Mouse (Mus musculus) embryonic facial prominence, embryonic 11.5 days (tissue): ENCODE measurements around the gene Sct. TPM values are rescaled to one million over a fixed set of nuclear protein-coding genes. Genes with fewer than 3 reads are reported as not detected.

Experiments
- ATAC-seq: fragments of 200-750 bp; cut with Nextera tagmentation; replicated peaks from 2 replicates; pipeline ENCODE4 v1.8.0; 2017; ENCODE audit warnings: low read depth; ENCODE audit not compliant: insufficient number of reproducible peaks, low FRiP score, low TSS enrichment
- DNase-seq: peaks from one replicate; pipeline ENCODE4 v3.0.0-alpha.2; 2015; ENCODE audit warnings: low spot score
- H3K27ac ChIP-seq: fragments of 300-500 bp; sonication (generic); replicated peaks from 2 replicates; pipeline ENCODE4 v1.5.1; 2014; ENCODE audit warnings: mild to moderate bottlenecking, low read depth, low read length, control low read depth
- H3K27me3 ChIP-seq: fragments of 300-500 bp; sonication (generic); 2 replicates; pipeline ENCODE4 v1.6.1; 2014; ENCODE audit warnings: mild to moderate bottlenecking, low read length, moderate library complexity, mixed read lengths; ENCODE audit not compliant: control insufficient read depth, insufficient read depth
- H3K36me3 ChIP-seq: fragments of 300-500 bp; sonication (generic); replicated peaks from 2 replicates; pipeline ENCODE4 v1.6.1; 2014; ENCODE audit warnings: low read depth, mild to moderate bottlenecking, low read length, moderate library complexity, mixed read lengths; ENCODE audit not compliant: control insufficient read depth, insufficient read depth
- H3K4me1 ChIP-seq: fragments of 300-500 bp; sonication (generic); 2 replicates; pipeline ENCODE4 v1.6.1; 2014; ENCODE audit warnings: low read length, mixed read lengths; ENCODE audit not compliant: control insufficient read depth, insufficient read depth
- H3K4me2 ChIP-seq: fragments of 300-500 bp; sonication (generic); 2 replicates; pipeline ENCODE4 v1.6.1; 2014; ENCODE audit warnings: low read depth, mild to moderate bottlenecking, control low read depth, low read length, moderate library complexity
- H3K4me3 ChIP-seq: fragments of 300-500 bp; sonication (generic); 2 replicates; pipeline ENCODE4 v1.5.1; 2014; ENCODE audit warnings: low read depth, low read length, control low read depth
- H3K9ac ChIP-seq: fragments of 300-500 bp; sonication (generic); replicated peaks from 2 replicates; pipeline ENCODE4 v1.6.1; 2014; ENCODE audit warnings: mild to moderate bottlenecking, control low read depth, low read length
- H3K9me3 ChIP-seq: fragments of 300-500 bp; sonication (generic); replicated peaks from 2 replicates; pipeline ENCODE4 v1.6.1; 2016; ENCODE audit warnings: mild to moderate bottlenecking, low read length, inconsistent platforms, mixed read lengths; ENCODE audit not compliant: control insufficient read depth
- WGBS: fragments of 180-500 bp; shearing (Covaris S2); extraction: QIAGEN DNeasy Blood & Tissue Kit; methylation state at CpG from one replicate; pipeline ENCODE4 v1.1.7; 2014; 5-methylcytosine and 5-hydroxymethylcytosine counted together
- polyA plus RNA-seq: library from polyadenylated mRNA; unstranded; fragments of >200 nt; fragmentation: Nextera tagmentation; extraction: Ambion mirVana; gene quantifications from 2 replicates; pipeline ENCODE4 v1.2.1, GENCODE M21; 2014

Gene Sct
- polyA plus RNA-seq, 1 experiment from 2014 or later = 4.5 TPM

GRCm38 (mm10) chr7:141231111-141231510, 47.8 kb downstream of the Sct start:
- Histone ChIP-seq H3K27ac (no peak overlapping the region), H3K9ac (no peak overlapping the region), H3K27me3 (no peaks in the 10 kb centered on the region), H3K4me1 (no peaks in the 10 kb centered on the region), H3K36me3 (peaks cover 11% of the 10 kb centered on the region), H3K9me3 (no peaks in the 10 kb centered on the region), H3K4me3 (no peak overlapping the region), H3K4me2 (no peak overlapping the region)
- DNase-seq (no peak), ATAC-seq (no peak)
- WGBS = 86% methylated on average over 3 of the region's 3 CpGs

GRCm38 (mm10) chr7:141230570-141230969, 48.4 kb downstream of the Sct start:
- WGBS = 94% methylated on average over 4 of the region's 4 CpGs
- no peak overlapping the region for H3K4me2 ChIP-seq
- H3K27me3 ChIP-seq = no peaks in the 10 kb centered on the region
- ATAC-seq (no peak), DNase-seq (no peak)
- H3K4me1 ChIP-seq = no peaks in the 10 kb centered on the region
- no peak overlapping the region for H3K4me3 ChIP-seq
- H3K27ac ChIP-seq = no peak overlapping the region
- no peaks in the 10 kb centered on the region for H3K9me3 ChIP-seq
- H3K9ac ChIP-seq = no peak overlapping the region
- peaks cover 11% of the 10 kb centered on the region for H3K36me3 ChIP-seq

- H3K4me3 ChIP-seq = peak overlapping the region; percentile 100
- no peak overlapping the region for H3K27ac ChIP-seq
- peak overlapping the region; percentile 98 for H3K9ac ChIP-seq
- ATAC-seq = no peak
- WGBS = 50% methylated on average over 6 of the region's 6 CpGs
- no peaks in the 10 kb centered on the region for H3K4me1 ChIP-seq
- DNase-seq = no peak
- H3K9me3 ChIP-seq = no peaks in the 10 kb centered on the region
- peaks cover 11% of the 10 kb centered on the region for H3K36me3 ChIP-seq
- peak overlapping the region; percentile 89 for H3K4me2 ChIP-seq
- no peaks in the 10 kb centered on the region for H3K27me3 ChIP-seq
Measured at GRCm38 (mm10) chr7:141229702-141230101, 49.2 kb downstream of the Sct start.

Other genes starting within 250 kb of the Sct start
- 15.8 and 19.4 TPM in 2 replicates for gene B4galnt4, start 218.0 kb downstream of the Sct start, polyA plus RNA-seq
- 3.1 and 3.5 TPM in 2 replicates for gene Pkp3, start 200.9 kb downstream of the Sct start, polyA plus RNA-seq
- 1.6 and 1.8 TPM in 2 replicates for gene Sigirr, start 178.6 kb downstream of the Sct start, polyA plus RNA-seq
- gene Ano9, start 161.3 kb downstream of the Sct start, polyA plus RNA-seq = 1.2 and 1.3 TPM in 2 replicates
- 67.3 and 69.6 TPM in 2 replicates for gene Ptdss2, start 156.8 kb downstream of the Sct start, polyA plus RNA-seq
- gene Rnh1, start 106.3 kb downstream of the Sct start, polyA plus RNA-seq = 82.0 and 93.5 TPM in 2 replicates
- gene Hras, start 85.1 kb downstream of the Sct start, polyA plus RNA-seq = 91.4 and 91.7 TPM in 2 replicates
- gene Lrrc56, start 85.0 kb downstream of the Sct start, polyA plus RNA-seq = 8.2 and 8.7 TPM in 2 replicates
- 2.5 and 2.6 TPM in 2 replicates for gene Lmntd2, start 65.1 kb downstream of the Sct start, polyA plus RNA-seq
- 33.0 and 34.5 TPM in 2 replicates for gene Rassf7, start 63.3 kb downstream of the Sct start, polyA plus RNA-seq
- 63.4 and 76.7 TPM in 2 replicates for gene Phrf1, start 50.3 kb downstream of the Sct start, polyA plus RNA-seq
- gene Irf7, start 12.7 kb downstream of the Sct start, polyA plus RNA-seq = 0.46 and 0.66 TPM in 2 replicates
- not detected in 2 replicates for gene Cdhr5, start 2.3 kb downstream of the Sct start, polyA plus RNA-seq
- 0.62 and 0.89 TPM in 2 replicates for gene Drd4, start 12.9 kb upstream of the Sct start, polyA plus RNA-seq
- 53.9 and 60.8 TPM in 2 replicates for gene Deaf1, start 48.6 kb upstream of the Sct start, polyA plus RNA-seq
- 24.0 and 26.6 TPM in 2 replicates for gene Tmem80, start 48.6 kb upstream of the Sct start, polyA plus RNA-seq
- 3.4 and 3.5 TPM in 2 replicates for gene Eps8l2, start 59.7 kb upstream of the Sct start, polyA plus RNA-seq
- gene Taldo1, start 113.1 kb upstream of the Sct start, polyA plus RNA-seq = 340 and 364 TPM in 2 replicates
- gene Gatd1, start 135.0 kb upstream of the Sct start, polyA plus RNA-seq = 44.6 and 51.0 TPM in 2 replicates
- 2.5 and 3.7 TPM in 2 replicates for gene Cend1, start 150.4 kb upstream of the Sct start, polyA plus RNA-seq
- 27.4 and 30.4 TPM in 2 replicates for gene Slc25a22, start 158.8 kb upstream of the Sct start, polyA plus RNA-seq
- 9.1 and 10.1 TPM in 2 replicates for gene Pidd1, start 164.9 kb upstream of the Sct start, polyA plus RNA-seq
- gene Rplp2, start 168.2 kb upstream of the Sct start, polyA plus RNA-seq = 1,064 and 1,069 TPM in 2 replicates
- gene Pnpla2, start 176.1 kb upstream of the Sct start, polyA plus RNA-seq = 10.5 and 11.1 TPM in 2 replicates
- 3.5 and 4.8 TPM in 2 replicates for gene Cracr2b, start 182.0 kb upstream of the Sct start, polyA plus RNA-seq
- gene Cd151, start 188.3 kb upstream of the Sct start, polyA plus RNA-seq = 39.2 and 42.4 TPM in 2 replicates
- 60.6 and 67.2 TPM in 2 replicates for gene Polr2l, start 196.0 kb upstream of the Sct start, polyA plus RNA-seq
- gene Tspan4, start 196.1 kb upstream of the Sct start, polyA plus RNA-seq = 24.8 and 27.3 TPM in 2 replicates